Mouse (Mus musculus): ENCODE results near the gene Gm10644. TPM values are rescaled to one million over a fixed set of nuclear protein-coding genes. Genes with fewer than 3 reads are reported as not detected.

The Gm10644 gene
- polyA plus RNA-seq, 1 experiment from 2014 or later = 0.84 TPM

- H3K4me2 ChIP-seq = peak overlapping the region; percentile 15; the same call in 1 of the 2 replicates
- H3K27ac ChIP-seq = peak overlapping the region; percentile 18; the same call in 1 of the 2 replicates
- H3K36me3 ChIP-seq = peaks cover 28% of the 10 kb centered on the region
- H3K9me3 ChIP-seq = no peaks in the 10 kb centered on the region
- 59% methylated on average over 6 of the region's 6 CpGs for WGBS
- no peak for ATAC-seq (ENCODE audit: low FRiP score)
- H3K27me3 ChIP-seq = no peaks in the 10 kb centered on the region
- H3K4me1 ChIP-seq (replicated peaks) = peaks cover 58% of the 10 kb centered on the region
- H3K9ac ChIP-seq = peak overlapping the region; percentile 46
- no peak overlapping the region for H3K4me3 ChIP-seq
Measured at GRCm38 (mm10) chr8:83977646-83978045, 22.6 kb upstream of the Gm10644 start.

- WGBS = 87% methylated on average over 5 of the region's 5 CpGs
- Histone ChIP-seq H3K27me3 (no peaks in the 10 kb centered on the region), H3K27ac (no peak overlapping the region), H3K9ac (peak overlapping the region; percentile 46; the same call in 1 of the 2 replicates), H3K4me2 (0 out of 2 replicates have a peak overlapping the region, but pooled peaks have one; percentile 15), H3K4me1 (replicated peaks) (peaks cover 60% of the 10 kb centered on the region), H3K4me3 (no peak overlapping the region), H3K9me3 (no peaks in the 10 kb centered on the region), H3K36me3 (peaks cover 20% of the 10 kb centered on the region)
- ATAC-seq (ENCODE audit: low FRiP score) = no peak
Measured at GRCm38 (mm10) chr8:83976779-83977350, 21.9 kb upstream of the Gm10644 start.

- 86% methylated on average over 4 of the region's 4 CpGs for WGBS
- no peak overlapping the region for H3K4me3 ChIP-seq
- no peak overlapping the region for H3K4me2 ChIP-seq
- H3K9me3 ChIP-seq = no peaks in the 10 kb centered on the region
- H3K27ac ChIP-seq = no peak overlapping the region
- H3K36me3 ChIP-seq = peaks cover 13% of the 10 kb centered on the region
- no peak for ATAC-seq (ENCODE audit: low FRiP score)
- no peaks in the 10 kb centered on the region for H3K27me3 ChIP-seq
- no peak overlapping the region for H3K9ac ChIP-seq
- peaks cover 64% of the 10 kb centered on the region for H3K4me1 ChIP-seq (replicated peaks)
Measured at GRCm38 (mm10) chr8:83976101-83976630, 21.2 kb upstream of the Gm10644 start.

- peak overlapping the region; percentile 97 for H3K4me2 ChIP-seq
- no peak overlapping the region for H3K27ac ChIP-seq
- no peak for ATAC-seq (ENCODE audit: low FRiP score)
- peak overlapping the region; percentile 95 for H3K4me3 ChIP-seq
- H3K9me3 ChIP-seq = no peaks in the 10 kb centered on the region
- 83% methylated on average over 4 of the region's 4 CpGs for WGBS
- no peaks in the 10 kb centered on the region for H3K27me3 ChIP-seq
- H3K9ac ChIP-seq = peak overlapping the region; percentile 96; the same call in 1 of the 2 replicates
- peaks cover 53% of the 10 kb centered on the region for H3K4me1 ChIP-seq (replicated peaks)
- H3K36me3 ChIP-seq = no peaks in the 10 kb centered on the region
Measured at GRCm38 (mm10) chr8:83974521-83974920, 19.5 kb upstream of the Gm10644 start.

- peak overlapping the region; percentile 97 for H3K4me2 ChIP-seq
- peak overlapping the region; percentile 88 for H3K27ac ChIP-seq
- H3K9me3 ChIP-seq = no peaks in the 10 kb centered on the region
- H3K9ac ChIP-seq = peak overlapping the region; percentile 96
- H3K27me3 ChIP-seq = no peaks in the 10 kb centered on the region
- peak; percentile 46 for ATAC-seq (ENCODE audit: low FRiP score)
- H3K4me3 ChIP-seq = peak overlapping the region; percentile 95
- H3K36me3 ChIP-seq = no peaks in the 10 kb centered on the region
- WGBS = 3% methylated on average over 37 of the region's 37 CpGs
- H3K4me1 ChIP-seq (replicated peaks) = peaks cover 49% of the 10 kb centered on the region
Measured at GRCm38 (mm10) chr8:83973161-83974031, 18.4 kb upstream of the Gm10644 start.

GRCm38 (mm10) chr8:83972150-83973120 lies 17.4 kb upstream of the Gm10644 start, which contains the start of gene Prkaca:
Prkaca (plus strand) TSS chr8:83972993.
- Histone ChIP-seq H3K4me1 (replicated peaks) (peaks cover 39% of the 10 kb centered on the region), H3K9ac (peak within 1 kb of the TSS; percentile 96), H3K4me3 (peak within 1 kb of the TSS; percentile 95), H3K9me3 (no peaks in the 10 kb centered on the region), H3K4me2 (peak within 1 kb of the TSS; percentile 97), H3K27me3 (no peaks in the 10 kb centered on the region), H3K27ac (peak within 1 kb of the TSS; percentile 89), H3K36me3 (no peaks in the 10 kb centered on the region)
- ATAC-seq (ENCODE audit: low FRiP score) = peak; percentile 100
- WGBS = under 1% methylated on average over 59 of the region's 94 CpGs

GRCm38 (mm10) chr8:83971661-83972060 lies 16.7 kb upstream of the Gm10644 start:
- Histone ChIP-seq H3K9me3 (no peaks in the 10 kb centered on the region), H3K4me2 (peak overlapping the region; percentile 76), H3K4me3 (peak overlapping the region; percentile 95), H3K4me1 (replicated peaks) (peaks cover 31% of the 10 kb centered on the region), H3K9ac (peak overlapping the region; percentile 88), H3K27ac (peak overlapping the region; percentile 89; the same call in 1 of the 2 replicates), H3K36me3 (no peaks in the 10 kb centered on the region), H3K27me3 (no peaks in the 10 kb centered on the region)
- no peak for ATAC-seq (ENCODE audit: low FRiP score)
- WGBS = 73% methylated on average over 6 of the region's 6 CpGs

GRCm38 (mm10) chr8:83971121-83971520 lies 16.1 kb upstream of the Gm10644 start:
- Histone ChIP-seq H3K27ac (no peak overlapping the region), H3K9ac (no peak overlapping the region), H3K4me2 (no peak overlapping the region), H3K4me3 (no peak overlapping the region), H3K4me1 (replicated peaks) (peaks cover 26% of the 10 kb centered on the region), H3K27me3 (no peaks in the 10 kb centered on the region), H3K36me3 (no peaks in the 10 kb centered on the region), H3K9me3 (no peaks in the 10 kb centered on the region)
- ATAC-seq (ENCODE audit: low FRiP score) = no peak
- WGBS = 86% methylated on average over 4 of the region's 4 CpGs

GRCm38 (mm10) chr8:83967701-83968100 lies 12.7 kb upstream of the Gm10644 start:
- no peaks in the 10 kb centered on the region for H3K36me3 ChIP-seq
- no peak overlapping the region for H3K27ac ChIP-seq
- H3K27me3 ChIP-seq = no peaks in the 10 kb centered on the region
- no peak overlapping the region for H3K9ac ChIP-seq
- H3K4me1 ChIP-seq (replicated peaks) = peaks cover 6% of the 10 kb centered on the region
- no peaks in the 10 kb centered on the region for H3K9me3 ChIP-seq
- no peak overlapping the region for H3K4me3 ChIP-seq
- ATAC-seq (ENCODE audit: low FRiP score) = no peak
- H3K4me2 ChIP-seq = no peak overlapping the region
- WGBS = 93% methylated on average over 7 of the region's 7 CpGs

- Histone ChIP-seq H3K36me3 (no peaks in the 10 kb centered on the region), H3K9ac (no peak overlapping the region), H3K27ac (no peak overlapping the region), H3K4me1 (replicated peaks) (no peaks in the 10 kb centered on the region), H3K4me3 (no peak overlapping the region), H3K9me3 (no peaks in the 10 kb centered on the region), H3K4me2 (no peak overlapping the region), H3K27me3 (no peaks in the 10 kb centered on the region)
- no peak for ATAC-seq (ENCODE audit: low FRiP score)
- WGBS = 92% methylated on average over 5 of the region's 5 CpGs
Measured at GRCm38 (mm10) chr8:83964015-83964765, 9.2 kb upstream of the Gm10644 start.

- H3K4me2 ChIP-seq = peak overlapping the region; percentile 97
- no peaks in the 10 kb centered on the region for H3K9me3 ChIP-seq
- no peaks in the 10 kb centered on the region for H3K36me3 ChIP-seq
- H3K27me3 ChIP-seq = no peaks in the 10 kb centered on the region
- WGBS = 27% methylated on average over 1 of the region's 1 CpGs
- peak overlapping the region; percentile 58 for H3K4me3 ChIP-seq
- peaks cover 19% of the 10 kb centered on the region for H3K4me1 ChIP-seq (replicated peaks)
- no peak overlapping the region for H3K9ac ChIP-seq
- no peak for ATAC-seq (ENCODE audit: low FRiP score)
- no peak overlapping the region for H3K27ac ChIP-seq
Measured at GRCm38 (mm10) chr8:83956789-83957188, 1.8 kb upstream of the Gm10644 start.

Measured in hindbrain, embryonic 13.5 days (tissue).